Mouse (Mus musculus): ENCODE results near the gene Gm17727. TPM values are rescaled to one million over a fixed set of nuclear protein-coding genes. Genes with fewer than 3 reads are reported as not detected.
"Not testable (repeated sequence)": the region's sequence is repeated elsewhere in the genome, so short reads cannot be mapped to it uniquely, and the experiment has no call there.

The Gm17727 gene
- not detected in 2 replicates for polyA plus RNA-seq (2012; rRNA removed)

- TF ChIP-seq CTCF (IDR thresholded peaks at IDR 0.05; ENCODE audit: extremely low read depth, insufficient read depth, insufficient read length, insufficient replicate concordance): no peak
- no peak for TF ChIP-seq POLR2A (IDR thresholded peaks at IDR 0.05; ENCODE audit: low read depth, low read length)
- H3K36me3 ChIP-seq (ENCODE audit: control insufficient read depth, insufficient read depth, low read length): no peaks in the 10 kb centered on the region
- H3K4me3 ChIP-seq (ENCODE audit: extremely low read depth, insufficient read depth, insufficient read length): no peak within 1 kb of the TSS
- WGBS: 60% methylated on average over 3 of the region's 3 CpGs
- DNase-seq (ENCODE audit: low read depth in 1 of 2, low spot score in 2 of 2): no peak
- H3K27ac ChIP-seq (ENCODE audit: insufficient read depth, low read length): no peak within 1 kb of the TSS
- H3K4me1 ChIP-seq (ENCODE audit: control insufficient read depth, insufficient read depth, insufficient read length): no peaks in the 10 kb centered on the region
- no peaks in the 10 kb centered on the region for H3K27me3 ChIP-seq (ENCODE audit: control insufficient read depth, insufficient read depth, low read length)
These were observed at the start of gene Gm17727 for GRCm38 (mm10) chr9:35778009-35778408. TSS of gene Gm17727 (minus strand) at chr9:35778109.

GRCm38 (mm10) chr9:35817881-35818280, 40.0 kb upstream of the Gm17727 start:
- H3K27me3 ChIP-seq (ENCODE audit: control insufficient read depth, insufficient read depth, low read length); DNase-seq (ENCODE audit: low read depth in 1 of 2, low spot score in 2 of 2); H3K4me1 ChIP-seq (ENCODE audit: control insufficient read depth, insufficient read depth, insufficient read length); H3K4me3 ChIP-seq (ENCODE audit: extremely low read depth, insufficient read depth, insufficient read length); H3K36me3 ChIP-seq (ENCODE audit: control insufficient read depth, insufficient read depth, low read length); H3K27ac ChIP-seq (ENCODE audit: insufficient read depth, low read length): not testable (repeated sequence)
- WGBS: 91% methylated on average over 15 of the region's 15 CpGs

GRCm38 (mm10) chr9:35798146-35798545, 20.2 kb upstream of the Gm17727 start:
- Histone ChIP-seq H3K27me3 (ENCODE audit: control insufficient read depth, insufficient read depth, low read length) (no peaks in the 10 kb centered on the region), H3K4me3 (ENCODE audit: extremely low read depth, insufficient read depth, insufficient read length) (no peak overlapping the region), H3K4me1 (ENCODE audit: control insufficient read depth, insufficient read depth, insufficient read length) (no peaks in the 10 kb centered on the region), H3K27ac (ENCODE audit: insufficient read depth, low read length) (no peak overlapping the region), H3K36me3 (ENCODE audit: control insufficient read depth, insufficient read depth, low read length) (no peaks in the 10 kb centered on the region)
- TF ChIP-seq CTCF (IDR thresholded peaks at IDR 0.05; ENCODE audit: extremely low read depth, insufficient read depth, insufficient read length, insufficient replicate concordance): no peak
- TF ChIP-seq POLR2A (IDR thresholded peaks at IDR 0.05; ENCODE audit: low read depth, low read length): no peak
- no peak for DNase-seq (ENCODE audit: low read depth in 1 of 2, low spot score in 2 of 2)

GRCm38 (mm10) chr9:35790001-35790400, 12.1 kb upstream of the Gm17727 start, which contains the start of the genes Gm27235 and D730048I06Rik:
TSS of gene Gm27235 (minus strand) at chr9:35790101.
TSS of gene D730048I06Rik (minus strand) at chr9:35790112.
- WGBS: 89% methylated on average over 3 of the region's 3 CpGs
- H3K27ac ChIP-seq (ENCODE audit: insufficient read depth, low read length): no peak within 1 kb of the TSS
- TF ChIP-seq CTCF (IDR thresholded peaks at IDR 0.05; ENCODE audit: extremely low read depth, insufficient read depth, insufficient read length, insufficient replicate concordance) (no peak), POLR2A (IDR thresholded peaks at IDR 0.05; ENCODE audit: low read depth, low read length) (no peak)

GRCm38 (mm10) chr9:35756843-35757242, 21.1 kb downstream of the Gm17727 start:
- Histone ChIP-seq H3K27ac (ENCODE audit: insufficient read depth, low read length) (no peak overlapping the region), H3K27me3 (ENCODE audit: control insufficient read depth, insufficient read depth, low read length) (no peaks in the 10 kb centered on the region), H3K4me1 (ENCODE audit: control insufficient read depth, insufficient read depth, insufficient read length) (no peaks in the 10 kb centered on the region), H3K36me3 (ENCODE audit: control insufficient read depth, insufficient read depth, low read length) (no peaks in the 10 kb centered on the region), H3K4me3 (ENCODE audit: extremely low read depth, insufficient read depth, insufficient read length) (no peak overlapping the region)
- DNase-seq (ENCODE audit: low read depth in 1 of 2, low spot score in 2 of 2): no peak
- TF ChIP-seq POLR2A (IDR thresholded peaks at IDR 0.05; ENCODE audit: low read depth, low read length) (no peak), CTCF (IDR thresholded peaks at IDR 0.05; ENCODE audit: extremely low read depth, insufficient read depth, insufficient read length, insufficient replicate concordance) (no peak)

More at GRCm38 (mm10) chr9:35790001-35790400, 12.1 kb upstream of the Gm17727 start, which contains the start of the genes Gm27235 and D730048I06Rik:
- Histone ChIP-seq H3K4me1 (ENCODE audit: control insufficient read depth, insufficient read depth, insufficient read length) (no peaks in the 10 kb centered on the region), H3K4me3 (ENCODE audit: extremely low read depth, insufficient read depth, insufficient read length) (no peak within 1 kb of the TSS), H3K27me3 (ENCODE audit: control insufficient read depth, insufficient read depth, low read length) (no peaks in the 10 kb centered on the region), H3K36me3 (ENCODE audit: control insufficient read depth, insufficient read depth, low read length) (no peaks in the 10 kb centered on the region)
- no peak for DNase-seq (ENCODE audit: low read depth in 1 of 2, low spot score in 2 of 2)

- Histone ChIP-seq H3K36me3 (ENCODE audit: control insufficient read depth, insufficient read depth, low read length) (no peaks in the 10 kb centered on the region), H3K4me1 (ENCODE audit: control insufficient read depth, insufficient read depth, insufficient read length) (no peaks in the 10 kb centered on the region), H3K4me3 (ENCODE audit: extremely low read depth, insufficient read depth, insufficient read length) (no peak within 1 kb of the TSS), H3K27ac (ENCODE audit: insufficient read depth, low read length) (no peak within 1 kb of the TSS), H3K27me3 (ENCODE audit: control insufficient read depth, insufficient read depth, low read length) (no peaks in the 10 kb centered on the region)
- TF ChIP-seq POLR2A (IDR thresholded peaks at IDR 0.05; ENCODE audit: low read depth, low read length) (no peak), CTCF (IDR thresholded peaks at IDR 0.05; ENCODE audit: extremely low read depth, insufficient read depth, insufficient read length, insufficient replicate concordance) (no peak)
- no peak for DNase-seq (ENCODE audit: low read depth in 1 of 2, low spot score in 2 of 2)
These were observed 37.2 kb downstream of the Gm17727 start, which contains the start of gene Gm17677 for GRCm38 (mm10) chr9:35740749-35741148. TSS of gene Gm17677 (plus strand) at chr9:35741049.

Other genes starting within 250 kb of the Gm17727 start
- gene Ddx25, start 219.6 kb downstream of the Gm17727 start, polyA plus RNA-seq (2012; rRNA removed): 0.12 and 0.14 TPM in 2 replicates
- gene Pus3, start 219.5 kb downstream of the Gm17727 start, polyA plus RNA-seq (2012; rRNA removed): 1.1 and 1.6 TPM in 2 replicates
- gene Pate2, start 207.8 kb downstream of the Gm17727 start, polyA plus RNA-seq (2012; rRNA removed): 0.05 and 0.06 TPM in 2 replicates
- 1.1 and 1.4 TPM in 2 replicates for gene Hyls1, start 207.7 kb downstream of the Gm17727 start, polyA plus RNA-seq (2012; rRNA removed)
- gene Pate4, start 166.2 kb downstream of the Gm17727 start, polyA plus RNA-seq (2012; rRNA removed): not detected in 2 replicates
- not detected in 2 replicates for gene Pate3, start 129.9 kb downstream of the Gm17727 start, polyA plus RNA-seq (2012; rRNA removed)
- not detected in 2 replicates for gene Pate1, start 90.7 kb downstream of the Gm17727 start, polyA plus RNA-seq (2012; rRNA removed)
- gene Gm17677, start 37.1 kb downstream of the Gm17727 start, polyA plus RNA-seq (2012; rRNA removed): not detected in 2 replicates
- not detected in 2 replicates for gene Gm27235, start 12.0 kb upstream of the Gm17727 start, polyA plus RNA-seq (2012; rRNA removed)
- gene D730048I06Rik, start 12.0 kb upstream of the Gm17727 start, polyA plus RNA-seq (2012; rRNA removed): not detected in 2 replicates
- not detected in 2 replicates for gene 9230110F15Rik, start 66.0 kb upstream of the Gm17727 start, polyA plus RNA-seq (2012; rRNA removed)
- not detected in 2 replicates for gene 9230113P08Rik, start 130.3 kb upstream of the Gm17727 start, polyA plus RNA-seq (2012; rRNA removed)

All from spleen, adult 2 months (tissue).